Mouse (Mus musculus): ENCODE measurements around the gene Sik1. TPM values are rescaled to one million over a fixed set of nuclear protein-coding genes. Genes with fewer than 3 reads are reported as not detected.

Gene Sik1
- polyA plus RNA-seq, 1 experiment: 29.9 TPM

DNA sequence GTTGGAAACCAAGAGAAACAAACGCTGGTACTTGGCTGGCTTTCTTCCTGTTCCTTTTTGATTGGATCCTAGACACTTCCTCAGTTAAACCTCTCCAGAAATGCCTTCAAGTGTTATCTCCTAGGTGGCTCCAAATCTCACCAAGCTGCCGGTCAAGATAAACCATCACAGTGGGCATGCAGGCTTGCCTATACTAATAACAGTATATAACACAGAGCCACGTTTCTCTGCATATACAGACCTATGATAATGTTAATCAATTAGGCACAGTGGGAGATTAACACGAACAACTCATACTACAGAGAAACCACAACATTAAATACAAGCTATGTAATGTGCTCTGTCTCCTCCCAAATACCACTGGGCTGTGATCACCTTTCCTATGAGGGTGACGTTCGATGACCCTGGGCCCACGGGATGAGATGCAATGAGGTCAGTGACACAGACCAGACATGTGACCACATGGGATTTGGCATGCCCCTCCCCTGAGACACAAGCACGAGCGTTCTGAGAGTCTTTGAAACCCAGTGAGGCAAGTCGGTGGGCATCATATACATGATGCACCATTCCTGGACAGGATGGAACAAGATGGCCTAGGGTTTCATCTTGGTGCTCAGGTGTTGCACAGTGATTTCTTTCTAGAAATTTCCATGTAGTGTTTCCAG, 7.7 kb upstream of the Sik1 start:
- TF ChIP-seq CTCF (IDR thresholded peaks at IDR 0.05; ENCODE audit: borderline replicate concordance, extremely low read depth, insufficient read depth, insufficient read length) (no peak), POLR2A (IDR thresholded peaks at IDR 0.05; ENCODE audit: borderline replicate concordance, extremely low read depth, insufficient read depth, insufficient read length, poor library complexity, severe bottlenecking) (no peak)
- DNase-seq (ENCODE audit: low read depth): no peak

- TF ChIP-seq CTCF (IDR thresholded peaks at IDR 0.05; ENCODE audit: borderline replicate concordance, extremely low read depth, insufficient read depth, insufficient read length): no peak
- DNase-seq (ENCODE audit: low read depth): no peak
Observed at GRCm38 (mm10) chr17:31862136-31862535, 6.5 kb upstream of the Sik1 start.

DNA sequence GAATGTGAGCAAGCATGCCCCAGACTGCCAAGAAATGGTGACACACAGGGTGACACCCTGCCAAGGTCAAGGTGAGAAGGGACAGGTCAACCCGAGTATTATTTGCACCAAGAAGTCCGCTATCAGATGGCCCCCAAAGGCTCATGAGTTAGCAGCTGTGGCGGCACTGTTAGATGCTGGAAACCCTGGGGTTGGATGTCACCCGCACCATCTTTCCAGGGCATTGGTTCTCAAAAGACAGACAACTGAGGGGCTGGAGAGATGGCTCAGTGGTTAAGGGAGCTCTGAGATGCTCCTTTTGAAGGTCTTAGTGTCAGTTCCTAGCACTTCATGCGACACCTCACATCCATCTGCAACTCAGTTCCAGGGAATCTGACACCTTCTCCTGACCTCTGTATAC, 6.1 kb upstream of the Sik1 start:
- no peak for TF ChIP-seq POLR2A (IDR thresholded peaks at IDR 0.05; ENCODE audit: borderline replicate concordance, extremely low read depth, insufficient read depth, insufficient read length, poor library complexity, severe bottlenecking)
- TF ChIP-seq CTCF (IDR thresholded peaks at IDR 0.05; ENCODE audit: borderline replicate concordance, extremely low read depth, insufficient read depth, insufficient read length): no peak
- DNase-seq (ENCODE audit: low read depth): no peak

DNA sequence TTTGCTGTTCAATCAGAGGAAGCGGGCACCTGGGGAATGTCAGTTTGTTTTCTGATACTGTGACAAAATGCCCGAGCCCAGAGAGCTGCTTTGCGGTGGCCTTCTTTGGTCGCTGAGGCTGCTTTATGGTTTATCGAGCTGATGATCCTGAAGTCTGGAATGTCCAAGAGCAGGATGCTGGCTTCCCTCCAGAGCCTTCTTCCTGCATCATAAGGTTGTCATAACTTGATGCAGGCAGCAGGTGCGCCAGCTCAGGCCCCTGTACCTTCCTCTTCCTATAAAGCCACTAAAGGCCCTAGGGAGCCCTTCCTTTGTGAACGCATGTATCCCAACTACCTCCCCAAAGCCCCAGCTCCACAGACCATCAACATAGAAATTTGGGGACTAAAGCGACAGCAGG, 5.3 kb upstream of the Sik1 start:
- no peak for DNase-seq (ENCODE audit: low read depth)

GRCm38 (mm10) chr17:31859367-31859766, 3.8 kb upstream of the Sik1 start:
- TF ChIP-seq POLR2A (IDR thresholded peaks at IDR 0.05; ENCODE audit: borderline replicate concordance, extremely low read depth, insufficient read depth, insufficient read length, poor library complexity, severe bottlenecking) (no peak), CTCF (IDR thresholded peaks at IDR 0.05; ENCODE audit: borderline replicate concordance, extremely low read depth, insufficient read depth, insufficient read length) (no peak)
- no peak for DNase-seq (ENCODE audit: low read depth)

More for the DNA sequence above, 5.3 kb upstream of the Sik1 start:
- TF ChIP-seq POLR2A (IDR thresholded peaks at IDR 0.05; ENCODE audit: borderline replicate concordance, extremely low read depth, insufficient read depth, insufficient read length, poor library complexity, severe bottlenecking) (no peak), CTCF (IDR thresholded peaks at IDR 0.05; ENCODE audit: borderline replicate concordance, extremely low read depth, insufficient read depth, insufficient read length) (no peak)

DNA sequence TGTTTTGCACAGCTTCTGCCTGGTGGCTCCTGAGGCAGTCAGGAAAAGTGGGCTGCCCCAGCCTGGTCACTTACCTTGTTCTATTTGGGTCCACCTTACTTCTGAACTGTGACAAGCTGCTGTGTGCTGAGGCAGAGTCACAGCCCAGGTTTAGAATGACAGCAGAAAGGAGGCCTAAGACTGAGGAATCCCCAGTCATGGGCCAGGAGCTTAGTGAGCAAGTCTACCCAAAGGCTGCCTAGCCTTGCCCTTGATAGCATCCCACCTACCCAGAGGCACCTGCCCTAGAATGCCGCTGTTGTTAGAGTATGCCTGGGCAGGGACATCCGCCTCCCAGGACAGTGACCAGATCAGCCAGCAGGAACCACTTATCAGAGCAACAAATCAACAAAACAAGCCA, 3.2 kb upstream of the Sik1 start:
- TF ChIP-seq CTCF (IDR thresholded peaks at IDR 0.05; ENCODE audit: borderline replicate concordance, extremely low read depth, insufficient read depth, insufficient read length) (no peak), POLR2A (IDR thresholded peaks at IDR 0.05; ENCODE audit: borderline replicate concordance, extremely low read depth, insufficient read depth, insufficient read length, poor library complexity, severe bottlenecking) (no peak)

DNA sequence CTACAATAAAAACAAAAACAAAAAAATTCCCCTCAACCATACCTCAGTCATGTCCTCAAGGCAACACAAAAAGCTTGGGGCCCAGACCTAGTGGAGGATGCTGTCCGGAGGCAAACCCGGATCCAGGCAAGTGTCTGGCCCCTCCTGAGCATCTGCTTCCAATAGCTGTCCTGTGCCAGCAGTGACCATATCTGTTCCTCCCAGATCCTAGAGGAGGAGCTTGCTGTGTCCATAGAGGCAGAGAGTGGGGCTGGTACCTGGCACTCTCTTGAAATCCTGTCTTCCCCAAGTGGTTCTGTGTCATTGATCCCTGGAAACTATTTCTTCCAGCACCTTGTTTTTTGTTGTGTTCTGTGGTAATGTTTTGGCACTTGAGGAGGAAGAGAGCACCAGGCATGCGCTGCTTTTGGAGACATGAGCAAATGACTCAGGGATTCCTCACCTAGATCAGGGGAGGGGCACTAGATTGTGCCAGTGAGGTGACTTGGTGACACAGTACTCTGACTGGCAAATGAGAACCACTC, 2.4 kb upstream of the Sik1 start:
- no peak for TF ChIP-seq POLR2A (IDR thresholded peaks at IDR 0.05; ENCODE audit: borderline replicate concordance, extremely low read depth, insufficient read depth, insufficient read length, poor library complexity, severe bottlenecking)
- TF ChIP-seq CTCF (IDR thresholded peaks at IDR 0.05; ENCODE audit: borderline replicate concordance, extremely low read depth, insufficient read depth, insufficient read length): no peak
- DNase-seq (ENCODE audit: low read depth): no peak

More for the DNA sequence above, 3.2 kb upstream of the Sik1 start:
- DNase-seq (ENCODE audit: low read depth): no peak

- no peak for DNase-seq (ENCODE audit: low read depth)
- no peak for TF ChIP-seq POLR2A (IDR thresholded peaks at IDR 0.05; ENCODE audit: borderline replicate concordance, extremely low read depth, insufficient read depth, insufficient read length, poor library complexity, severe bottlenecking)
- TF ChIP-seq CTCF (IDR thresholded peaks at IDR 0.05; ENCODE audit: borderline replicate concordance, extremely low read depth, insufficient read depth, insufficient read length): no peak
Observed at GRCm38 (mm10) chr17:31857251-31857650, 1.6 kb upstream of the Sik1 start.

- peak; percentile 87 for DNase-seq (ENCODE audit: low read depth)
- TF ChIP-seq CTCF (IDR thresholded peaks at IDR 0.05; ENCODE audit: borderline replicate concordance, extremely low read depth, insufficient read depth, insufficient read length): no peak
- TF ChIP-seq POLR2A (IDR thresholded peaks at IDR 0.05; ENCODE audit: borderline replicate concordance, extremely low read depth, insufficient read depth, insufficient read length, poor library complexity, severe bottlenecking): no peak
Observed at GRCm38 (mm10) chr17:31856519-31857160, 1.0 kb upstream of the Sik1 start.

DNA sequence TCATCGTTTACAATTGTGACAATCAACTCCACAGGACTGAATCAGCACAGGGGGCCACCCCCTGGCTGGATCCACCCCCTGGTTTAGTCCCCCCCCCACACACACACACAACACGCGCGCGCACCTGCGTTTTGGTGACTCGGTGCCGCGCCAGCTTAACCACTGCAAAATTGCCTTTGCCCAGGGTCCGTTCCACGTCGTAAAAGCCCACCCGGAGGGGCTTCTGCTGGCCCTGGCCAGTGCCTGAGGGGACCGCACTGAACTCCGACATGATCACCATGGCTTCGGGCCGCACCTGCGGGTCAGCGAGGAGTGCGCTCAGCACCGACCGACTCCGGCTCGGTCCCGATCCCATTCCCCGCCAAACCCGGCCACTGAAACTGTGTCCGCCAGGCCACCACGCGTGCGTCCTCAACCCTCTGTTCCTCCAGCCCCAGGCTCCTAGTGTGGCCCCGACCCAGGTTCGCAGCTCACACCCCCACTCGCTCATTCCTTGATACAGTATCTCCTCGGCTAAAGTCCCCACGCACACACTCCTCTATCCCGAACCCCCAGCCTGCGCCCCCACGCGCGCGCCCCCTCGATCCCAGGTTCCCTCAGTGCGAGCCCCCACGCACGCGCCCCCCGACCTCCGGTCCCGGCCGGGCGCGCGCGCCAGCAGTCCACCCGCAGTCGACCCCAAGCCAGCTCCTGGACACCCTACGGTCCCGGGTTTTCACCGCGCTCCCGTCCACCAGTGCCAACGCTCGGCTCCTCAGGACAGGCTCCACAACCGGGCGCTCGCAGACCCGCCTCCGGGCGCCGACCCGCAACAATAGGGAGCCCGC, 621 bp downstream of the Sik1 start:
- peak; percentile 59 for DNase-seq (ENCODE audit: low read depth)
- no peak for TF ChIP-seq POLR2A (IDR thresholded peaks at IDR 0.05; ENCODE audit: borderline replicate concordance, extremely low read depth, insufficient read depth, insufficient read length, poor library complexity, severe bottlenecking)
- TF ChIP-seq CTCF (IDR thresholded peaks at IDR 0.05; ENCODE audit: borderline replicate concordance, extremely low read depth, insufficient read depth, insufficient read length): no peak

GRCm38 (mm10) chr17:31853448-31854188, 2.0 kb downstream of the Sik1 start:
- DNase-seq (ENCODE audit: low read depth): no peak
- TF ChIP-seq POLR2A (IDR thresholded peaks at IDR 0.05; ENCODE audit: borderline replicate concordance, extremely low read depth, insufficient read depth, insufficient read length, poor library complexity, severe bottlenecking) (no peak), CTCF (IDR thresholded peaks at IDR 0.05; ENCODE audit: borderline replicate concordance, extremely low read depth, insufficient read depth, insufficient read length) (no peak)
